Mouse (Mus musculus): Measurements from ENCODE around the gene Oas1d.
"Not testable (repeated sequence)": the region's sequence is repeated elsewhere in the genome, so short reads cannot be mapped to it uniquely, and the experiment has no call there.

The Oas1d gene

GRCm38 (mm10) chr5:120902056-120902455 is 12.3 kb upstream of the Oas1d start:
- no peak for DNase-seq

GRCm38 (mm10) chr5:120906791-120907733 is 7.3 kb upstream of the Oas1d start, which contains the start of gene Oas1a:
Gene Oas1a, minus strand, starts transcription at chr5:120907521.
- DNase-seq, result not testable (repeated sequence)

- no peak for DNase-seq
Measured at GRCm38 (mm10) chr5:120908196-120908920, 6.0 kb upstream of the Oas1d start.

- not testable (repeated sequence) for DNase-seq
Measured at GRCm38 (mm10) chr5:120919156-120919935, 5.0 kb downstream of the Oas1d start.

- DNase-seq, result no peak
Measured at GRCm38 (mm10) chr5:120920296-120920695, 6.0 kb downstream of the Oas1d start.

GRCm38 (mm10) chr5:120923969-120924368 is 9.6 kb downstream of the Oas1d start:
- no peak for DNase-seq

GRCm38 (mm10) chr5:120924520-120924919 is 10.2 kb downstream of the Oas1d start:
- DNase-seq, result not testable (repeated sequence)

GRCm38 (mm10) chr5:120926311-120926710 is 12.0 kb downstream of the Oas1d start:
- DNase-seq, result not testable (repeated sequence)

- peak in 1 of 2 experiments; percentile 28 for DNase-seq
Measured at GRCm38 (mm10) chr5:120927036-120927435, 12.7 kb downstream of the Oas1d start.

GRCm38 (mm10) chr5:120933966-120934365 is 19.6 kb downstream of the Oas1d start:
- DNase-seq, result no peak

- no peak for DNase-seq
Measured at GRCm38 (mm10) chr5:120937841-120938240, 23.5 kb downstream of the Oas1d start.

GRCm38 (mm10) chr5:120938586-120938985 is 24.2 kb downstream of the Oas1d start:
- no peak for DNase-seq

GRCm38 (mm10) chr5:120942076-120942475 is 27.7 kb downstream of the Oas1d start:
- DNase-seq, result peak; percentile 32 to 35

- DNase-seq, result no peak
Measured at GRCm38 (mm10) chr5:120952242-120952770, 38.0 kb downstream of the Oas1d start.

GRCm38 (mm10) chr5:120953974-120954373 is 39.6 kb downstream of the Oas1d start:
- DNase-seq, result peak; percentile 57 to 80

GRCm38 (mm10) chr5:120961004-120961403 is 46.7 kb downstream of the Oas1d start:
- DNase-seq, result no peak

- no peak for DNase-seq
Measured at GRCm38 (mm10) chr5:120966156-120966555, 51.8 kb downstream of the Oas1d start.

GRCm38 (mm10) chr5:120966894-120967293 is 52.6 kb downstream of the Oas1d start:
- no peak for DNase-seq

GRCm38 (mm10) chr5:120967355-120968133 is 53.2 kb downstream of the Oas1d start:
- DNase-seq, result peak; percentile 41 to 43

- peak in 1 of 2 experiments; percentile 46 for DNase-seq
Measured at GRCm38 (mm10) chr5:120968134-120968532, 53.8 kb downstream of the Oas1d start.

GRCm38 (mm10) chr5:120968799-120969198 is 54.5 kb downstream of the Oas1d start:
- DNase-seq, result peak; percentile 36

- DNase-seq, result peak; percentile 89 to 93
Measured at GRCm38 (mm10) chr5:120969703-120970102, 55.4 kb downstream of the Oas1d start.
